Mouse (Mus musculus) kidney, adult 11 months (tissue): ENCODE measurements around the gene Rrp1.

Experiments used
- DNase-seq: peaks from one replicate; pipeline ENCODE4 v3.0.0; 2022

Gene Rrp1

GRCm38 (mm10) chr10:78412319-78413151 is at the start of gene Rrp1:
TSS of gene Rrp1 (minus strand) at chr10:78413043.
- DNase-seq: peak; percentile 92

- DNase-seq: no peak
Measured at GRCm38 (mm10) chr10:78461767-78462166, 48.9 kb upstream of the Rrp1 start.

- peak; percentile 59 for DNase-seq
Measured at GRCm38 (mm10) chr10:78460463-78460862, 47.6 kb upstream of the Rrp1 start.

GRCm38 (mm10) chr10:78458348-78459111 is 45.7 kb upstream of the Rrp1 start:
- no peak for DNase-seq

GRCm38 (mm10) chr10:78457495-78458347 is 44.9 kb upstream of the Rrp1 start:
- DNase-seq: peak; percentile 59

GRCm38 (mm10) chr10:78456696-78457095 is 43.9 kb upstream of the Rrp1 start:
- no peak for DNase-seq

- DNase-seq: no peak
Measured at GRCm38 (mm10) chr10:78452641-78453040, 39.8 kb upstream of the Rrp1 start.

GRCm38 (mm10) chr10:78450761-78451160 is 37.9 kb upstream of the Rrp1 start:
- DNase-seq: no peak

- DNase-seq: peak; percentile 70
Measured at GRCm38 (mm10) chr10:78447396-78447795, 34.6 kb upstream of the Rrp1 start.

GRCm38 (mm10) chr10:78446195-78446594 is 33.4 kb upstream of the Rrp1 start:
- DNase-seq: no peak

GRCm38 (mm10) chr10:78442292-78442691 is 29.4 kb upstream of the Rrp1 start:
- DNase-seq: no peak

GRCm38 (mm10) chr10:78441606-78442005 is 28.8 kb upstream of the Rrp1 start:
- no peak for DNase-seq

- no peak for DNase-seq
Measured at GRCm38 (mm10) chr10:78440812-78441211, 28.0 kb upstream of the Rrp1 start.

- DNase-seq: no peak
Measured at GRCm38 (mm10) chr10:78439990-78440389, 27.1 kb upstream of the Rrp1 start.

- no peak for DNase-seq
Measured at GRCm38 (mm10) chr10:78439550-78439949, 26.7 kb upstream of the Rrp1 start.

GRCm38 (mm10) chr10:78438094-78438493 is 25.3 kb upstream of the Rrp1 start:
- peak; percentile 54 for DNase-seq

GRCm38 (mm10) chr10:78432853-78433252 is 20.0 kb upstream of the Rrp1 start:
- DNase-seq: no peak

GRCm38 (mm10) chr10:78429776-78430175 is 16.9 kb upstream of the Rrp1 start:
- DNase-seq: no peak

GRCm38 (mm10) chr10:78429180-78429579 is 16.3 kb upstream of the Rrp1 start:
- DNase-seq: no peak

GRCm38 (mm10) chr10:78428070-78428469 is 15.2 kb upstream of the Rrp1 start:
- DNase-seq: no peak

GRCm38 (mm10) chr10:78426117-78426735 is 13.4 kb upstream of the Rrp1 start:
- no peak for DNase-seq

GRCm38 (mm10) chr10:78425181-78426041 is 12.6 kb upstream of the Rrp1 start, which contains the start of gene Cstb:
TSS of gene Cstb (plus strand) at chr10:78425669.
- peak; percentile 81 for DNase-seq
